8 mouse cellular contexts compared by ENCODE assay signal in the genomic region with DNA sequence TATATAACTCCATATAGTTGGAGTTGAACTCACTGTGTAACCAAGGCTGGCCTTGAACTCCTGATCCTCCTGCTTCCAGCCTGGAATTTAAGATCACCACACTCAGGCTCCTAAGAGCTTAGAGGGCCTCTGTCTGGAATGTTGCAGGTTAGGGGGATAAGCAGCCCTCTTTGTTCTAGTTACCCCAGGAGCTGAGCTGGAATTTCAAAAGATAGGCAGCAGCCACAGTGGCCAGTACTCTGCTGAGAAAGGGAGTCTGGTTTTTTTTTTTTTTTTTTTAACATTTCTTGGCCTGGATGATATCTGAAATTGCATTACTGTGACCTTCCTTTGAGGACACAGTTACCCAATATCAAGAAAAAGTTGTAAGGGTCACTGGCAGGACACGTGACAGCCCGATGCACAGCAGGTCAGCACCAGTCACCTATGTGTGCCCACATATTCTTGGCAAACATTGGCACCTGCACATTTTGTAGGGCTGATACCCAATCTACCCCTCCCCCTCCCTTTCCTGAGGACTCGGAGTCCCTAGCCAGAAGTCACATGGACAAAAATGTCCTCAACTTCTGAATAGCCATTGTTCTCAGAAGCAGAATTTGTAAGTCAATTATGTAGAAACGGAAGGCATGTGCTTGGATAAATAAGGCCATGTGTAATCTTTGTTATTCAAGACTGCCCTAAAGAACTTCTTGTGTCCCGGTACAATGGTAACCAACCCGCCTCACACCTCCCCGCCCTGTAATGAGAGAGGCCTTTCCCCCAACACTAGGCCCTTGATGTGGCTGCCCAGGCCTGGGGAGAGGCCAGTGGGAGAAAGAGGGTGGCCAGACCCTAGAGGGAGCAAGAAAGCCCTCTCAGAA. TPM values are rescaled to one million over a fixed set of nuclear protein-coding genes. Genes with fewer than 3 reads are reported as not detected.
A peak's percentile ranks its signal among the peaks of the same experiment; 100 is the strongest.
DNase-seq lines count a peak whose midpoint lies in the region; ATAC-seq and TF ChIP-seq lines count a peak whose summit lies in the region.

No protein-coding gene starts in this region.

- H3K4me3 ChIP-seq in liver, postnatal 0 days (ENCODE audit: low read depth, low read length) = no peak overlapping the region
- H3K4me3 ChIP-seq in liver, embryonic 12.5 days = no peak overlapping the region
- H3K4me3 ChIP-seq in embryonic facial prominence, embryonic 10.5 days = no peak overlapping the region
- no peak overlapping the region for H3K4me3 ChIP-seq in heart, embryonic 14.5 days (ENCODE audit: control insufficient read depth in 1 of 2, insufficient read depth in 1 of 2, low read depth in 1 of 2, low read length in 2 of 2)
- H3K4me3 ChIP-seq in layer of hippocampus, adult 2 months = no peak overlapping the region

- 65% methylated on average over 7 of the region's 7 CpGs for WGBS in liver, postnatal 0 days (ENCODE audit: insufficient replicate concordance)
- 69% methylated on average over 7 of the region's 7 CpGs for WGBS in liver, embryonic 12.5 days (ENCODE audit: insufficient replicate concordance)
- 15% methylated on average over 7 of the region's 7 CpGs for WGBS in embryonic facial prominence, embryonic 10.5 days
- 49% methylated on average over 7 of the region's 7 CpGs for WGBS in heart, embryonic 14.5 days

- no peak for TF ChIP-seq CTCF in liver, postnatal 0 days (IDR thresholded peaks at IDR 0.05; ENCODE audit: low read depth)
- TF ChIP-seq CTCF in layer of hippocampus, adult 2 months (conservative IDR thresholded peaks at IDR 0.05) = peak; percentile 28; the same call in 1 of the 2 replicates

- no peak for DNase-seq in liver, postnatal 0 days
- DNase-seq in embryonic facial prominence, embryonic 10.5 days (ENCODE audit: low spot score) = peak; percentile 44
- DNase-seq in layer of hippocampus, adult 2 months (ENCODE audit: low spot score in 2 of 2) = peak; percentile 18 to 43
- DNase-seq in mesoderm, embryonic 11.5 days (ENCODE audit: low read depth, low spot score) = peak; percentile 38
- no peak for DNase-seq in T-cell, adult 2 months (ENCODE audit: low spot score)
- DNase-seq in urinary bladder, postnatal 4 days (ENCODE audit: low spot score in 2 of 2) = no peak

- 0 out of 2 replicates have a peak, but pooled peaks cover 2% of the 10 kb centered on the region for H3K36me3 ChIP-seq in liver, postnatal 0 days (replicated peaks; ENCODE audit: insufficient read depth, low read length)
- no peaks in the 10 kb centered on the region for H3K36me3 ChIP-seq in liver, embryonic 12.5 days
- no peaks in the 10 kb centered on the region for H3K36me3 ChIP-seq in embryonic facial prominence, embryonic 10.5 days (replicated peaks)
- no peaks in the 10 kb centered on the region for H3K36me3 ChIP-seq in heart, embryonic 14.5 days (ENCODE audit: control insufficient read depth, insufficient read depth, low read length)

- H3K9ac ChIP-seq in liver, postnatal 0 days (replicated peaks) = no peak overlapping the region
- no peak overlapping the region for H3K9ac ChIP-seq in liver, embryonic 12.5 days
- no peak overlapping the region for H3K9ac ChIP-seq in heart, embryonic 14.5 days (ENCODE audit: low read length)

- peak; percentile 66; the same call in 1 of the 2 replicates for TF ChIP-seq EP300 in liver, postnatal 0 days (IDR thresholded peaks at IDR 0.05; ENCODE audit: low read depth)

- no peaks in the 10 kb centered on the region for H3K9me3 ChIP-seq in liver, postnatal 0 days (ENCODE audit: low read length)
- no peaks in the 10 kb centered on the region for H3K9me3 ChIP-seq in liver, embryonic 12.5 days (replicated peaks)
- H3K9me3 ChIP-seq in embryonic facial prominence, embryonic 10.5 days = no peaks in the 10 kb centered on the region
- H3K9me3 ChIP-seq in heart, embryonic 14.5 days (ENCODE audit: control insufficient read depth, low read length) = no peaks in the 10 kb centered on the region

- H3K27ac ChIP-seq in liver, postnatal 0 days (ENCODE audit: low read depth) = peak overlapping the region; percentile 44; the same call in 1 of the 2 replicates
- no peak overlapping the region for H3K27ac ChIP-seq in liver, embryonic 12.5 days
- H3K27ac ChIP-seq in embryonic facial prominence, embryonic 10.5 days (replicated peaks) = peak overlapping the region; percentile 80
- peak overlapping the region; percentile 72 for H3K27ac ChIP-seq in heart, embryonic 14.5 days (replicated peaks in 1 of 2; ENCODE audit: control insufficient read depth in 1 of 2, insufficient read depth in 1 of 2, low read depth in 2 of 2, low read length in 2 of 2)
- H3K27ac ChIP-seq in layer of hippocampus, adult 2 months = peak overlapping the region; percentile 90

- peaks cover 30% of the 10 kb centered on the region for H3K4me1 ChIP-seq in liver, postnatal 0 days (ENCODE audit: insufficient read depth)
- H3K4me1 ChIP-seq in liver, embryonic 12.5 days = peaks cover 39% of the 10 kb centered on the region
- peaks cover 35% of the 10 kb centered on the region for H3K4me1 ChIP-seq in embryonic facial prominence, embryonic 10.5 days
- peaks cover 14 to 29% of the 10 kb centered on the region in 2 experiments for H3K4me1 ChIP-seq in heart, embryonic 14.5 days (ENCODE audit: control insufficient read depth in 2 of 2, insufficient read depth in 2 of 2, low read length in 2 of 2)

- peak; percentile 28 for ATAC-seq in liver, postnatal 0 days
- no peak for ATAC-seq in liver, embryonic 12.5 days
- no peak for ATAC-seq in heart, embryonic 14.5 days (ENCODE audit: insufficient number of reproducible peaks, insufficient read depth, low FRiP score, low read depth)

- no peaks in the 10 kb centered on the region for H3K27me3 ChIP-seq in liver, postnatal 0 days (ENCODE audit: insufficient read depth, low read length)
- no peaks in the 10 kb centered on the region for H3K27me3 ChIP-seq in liver, embryonic 12.5 days (replicated peaks)
- no peaks in the 10 kb centered on the region for H3K27me3 ChIP-seq in embryonic facial prominence, embryonic 10.5 days (replicated peaks; ENCODE audit: low read depth, poor library complexity, severe bottlenecking)
- no peaks in the 10 kb centered on the region for H3K27me3 ChIP-seq in heart, embryonic 14.5 days (ENCODE audit: control insufficient read depth, insufficient read depth, low read length)

- no peak overlapping the region for H3K4me2 ChIP-seq in liver, postnatal 0 days (ENCODE audit: low read depth, low read length)
- no peak overlapping the region for H3K4me2 ChIP-seq in liver, embryonic 12.5 days
- H3K4me2 ChIP-seq in heart, embryonic 14.5 days (ENCODE audit: low read length) = no peak overlapping the region

RNA-seq across cellular contexts. Expression of a gene that starts 1.1 kb away (rescaled TPM):
- 53.9 and 58.6 TPM in 2 replicates for polyA plus RNA-seq in liver, postnatal 0 days (2015; fragmentation: Nextera tagmentation; extraction: Ambion mirVana)
- polyA plus RNA-seq in liver, embryonic 12.5 days (2016; fragmentation: Nextera tagmentation; extraction: Ambion mirVana) = 30.2 TPM in 2 replicates
- polyA plus RNA-seq in embryonic facial prominence, embryonic 10.5 days (2016; fragmentation: Nextera tagmentation; extraction: Ambion mirVana) = 30.9 and 32.0 TPM in 2 replicates
- 21.8 and 27.1 TPM in 2 replicates for polyA plus RNA-seq in heart, embryonic 14.5 days (2014; fragmentation: Nextera tagmentation; extraction: Ambion mirVana)
- total RNA-seq in layer of hippocampus, adult 2 months (2021) = 10 to 100 TPM; 37.1 to 40.5 TPM

Comparison
In these comparisons a context has a peak if more than half of its experiments do, and no peak if none do; other contexts are left out.
1. DNase-seq: peak in embryonic facial prominence, embryonic 10.5 days (single experiment), layer of hippocampus, adult 2 months (2 of 2) and mesoderm, embryonic 11.5 days (single experiment); none in liver, postnatal 0 days (single experiment), T-cell, adult 2 months (single experiment) and urinary bladder, postnatal 4 days (0 of 2).